In genomic region chr14:120296231-120297006, GRCm38 (mm10) we compare ENCODE assay signal across 8 mouse cellular contexts. TPM values are rescaled to one million over a fixed set of nuclear protein-coding genes. Genes with fewer than 3 reads are reported as not detected.
A peak's percentile ranks its signal among the peaks of the same experiment; 100 is the strongest.
DNase-seq lines count a peak whose midpoint lies in the region; ATAC-seq and TF ChIP-seq lines count a peak whose summit lies in the region.

No protein-coding gene starts in this region.

- peak; percentile 45 for ATAC-seq in CD4-positive, CD25-positive, alpha-beta regulatory T cell, adult 4 months
- peak; percentile 66 for ATAC-seq in kidney, postnatal 0 days (replicated peaks; ENCODE audit: low FRiP score, low read depth)

- no peaks in the 10 kb centered on the region for H3K9me3 ChIP-seq in kidney, postnatal 0 days (replicated peaks; ENCODE audit: low read length)

- H3K4me2 ChIP-seq in kidney, postnatal 0 days (ENCODE audit: low read length) = peak overlapping the region; percentile 27

- no peak overlapping the region for H3K4me3 ChIP-seq in kidney, postnatal 0 days (replicated peaks; ENCODE audit: low read depth, low read length)

- intact Hi-C loops in heart, postnatal 25 days (cut with DNase I) = loop anchor here (2.0 kb wide), 1 partner anchor 18 kb away; no protein-coding TSS in a partner anchor

- no peaks in the 10 kb centered on the region for H3K27me3 ChIP-seq in kidney, postnatal 0 days (ENCODE audit: insufficient read depth, low read length)

- no peaks in the 10 kb centered on the region for H3K36me3 ChIP-seq in kidney, postnatal 0 days (ENCODE audit: insufficient read depth, low read length)

- no peak overlapping the region for H3K9ac ChIP-seq in kidney, postnatal 0 days (ENCODE audit: low read depth, low read length)

- no peak for TF ChIP-seq CTCF in kidney, postnatal 0 days (IDR thresholded peaks at IDR 0.05; ENCODE audit: low read depth)

- H3K4me1 ChIP-seq in kidney, postnatal 0 days (replicated peaks; ENCODE audit: insufficient read depth, low read length) = peaks cover 38% of the 10 kb centered on the region

- H3K27ac ChIP-seq in kidney, postnatal 0 days = peak overlapping the region; percentile 73

- peak; percentile 97 for DNase-seq in heart, adult 11 months
- no peak for DNase-seq in heart, postnatal 25 days (ENCODE audit: low spot score)
- DNase-seq in gastrocnemius, postnatal 10 days = peak; percentile 60
- peak; percentile 85 for DNase-seq in kidney, postnatal 0 days (ENCODE audit: low spot score)
- DNase-seq in urinary bladder, adult 2 months (ENCODE audit: low spot score) = no peak
- no peak for DNase-seq in spleen, postnatal 4 days (ENCODE audit: low spot score in 2 of 2)
- no peak for DNase-seq in cerebellum, adult 8-10 months

- 35% methylated on average over 17 of the region's 17 CpGs for WGBS in kidney, postnatal 0 days

RNA-seq across cellular contexts. Expression of gene Mbnl2, which starts 20.9 kb away (rescaled TPM):
- 100 to 1,000 TPM; 234 to 252 TPM for total RNA-seq in heart, postnatal 25 days (2021)
- polyA plus RNA-seq in CD4-positive, CD25-positive, alpha-beta regulatory T cell, adult 4 months (2017; shearing (Covaris generic)) = 10 to 100 TPM; 50.7 to 52.1 TPM
- 100 to 1,000 TPM; 213 to 224 TPM for total RNA-seq in gastrocnemius, postnatal 10 days (2021)
- polyA plus RNA-seq in kidney, postnatal 0 days (2015; fragmentation: Nextera tagmentation; extraction: Ambion mirVana) = 119 and 122 TPM in 2 replicates
- polyA plus RNA-seq in urinary bladder, adult 2 months (2012; rRNA removed) = 161 and 178 TPM in 2 replicates

Comparison
In these comparisons a context has a peak if more than half of its experiments do, and no peak if none do; other contexts are left out.
1. DNase-seq: peak in heart, adult 11 months (single experiment), gastrocnemius, postnatal 10 days (single experiment) and kidney, postnatal 0 days (single experiment); none in heart, postnatal 25 days (single experiment), urinary bladder, adult 2 months (single experiment), spleen, postnatal 4 days (0 of 2) and cerebellum, adult 8-10 months (single experiment).